Mouse (Mus musculus): ENCODE measurements around the gene Fancf. TPM values are rescaled to one million over a fixed set of nuclear protein-coding genes. Genes with fewer than 3 reads are reported as not detected.

The Fancf gene
- 10.0 and 16.0 TPM in 2 replicates for polyA plus RNA-seq (2012; rRNA removed; ENCODE audit: low replicate concordance)

GRCm38 (mm10) chr7:51862097-51862492, at the start of gene Fancf:
TSS of gene Fancf (minus strand) at chr7:51862267.

GRCm38 (mm10) chr7:51861250-51862096, 594 bp downstream of the Fancf start, which contains the start of gene Gas2:
TSS of gene Gas2 (plus strand) at chr7:51862015.

Other genes with a start within 250 kb of the Fancf start
- not detected in 2 replicates for gene Slc17a6, start 240.3 kb downstream of the Fancf start, polyA plus RNA-seq (2012; rRNA removed; ENCODE audit: low replicate concordance)
- 1.7 and 2.4 TPM in 2 replicates for gene Gas2, start 252 bp downstream of the Fancf start, polyA plus RNA-seq (2012; rRNA removed; ENCODE audit: low replicate concordance)
- 1.6 and 1.9 TPM in 2 replicates for gene Svip, start 143.8 kb upstream of the Fancf start, polyA plus RNA-seq (2012; rRNA removed; ENCODE audit: low replicate concordance)
- not detected in 2 replicates for gene 1700015G11Rik, start 153.5 kb upstream of the Fancf start, polyA plus RNA-seq (2012; rRNA removed; ENCODE audit: low replicate concordance)

Data from duodenum, adult 2 months (tissue).